Mouse (Mus musculus): ENCODE data around the gene Ccdc13. TPM values are rescaled to one million over a fixed set of nuclear protein-coding genes. Genes with fewer than 3 reads are reported as not detected.

Ccdc13 gene
- total and polyA plus RNA-seq, 3 experiments = not detected

DNA sequence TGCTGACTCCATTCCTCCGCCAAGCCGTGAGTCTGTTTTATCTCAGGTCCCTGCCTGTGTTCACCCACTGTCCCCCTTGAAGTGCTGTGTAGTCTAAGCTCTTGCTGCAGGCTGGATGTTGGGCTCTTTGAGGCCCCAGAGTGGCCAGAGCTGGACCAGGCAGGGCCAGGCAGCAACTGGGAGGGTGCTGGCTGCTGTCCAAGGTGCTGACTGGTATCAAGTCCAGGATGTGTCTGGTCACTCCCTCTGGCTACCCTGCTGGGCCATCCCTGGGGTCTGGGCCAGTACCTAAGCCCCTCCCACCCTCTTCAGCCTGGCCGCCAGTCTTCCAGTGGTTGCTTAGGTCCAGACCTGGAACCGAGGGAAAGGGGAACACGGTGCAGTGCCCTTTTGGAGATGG is 48.1 kb downstream of the Ccdc13 start:
- Histone ChIP-seq H3K9ac (ENCODE audit: control insufficient read depth, low read depth, low read length, poor library complexity, severe bottlenecking) (no peak overlapping the region), H3K79me2 (ENCODE audit: control insufficient read depth, insufficient read depth, low read length, poor library complexity) (no peaks in the 10 kb centered on the region), H3K27me3 (ENCODE audit: control insufficient read depth in 1 of 2, insufficient read depth in 2 of 2, low read length in 2 of 2) (no peaks in the 10 kb centered on the region), H3K4me1 (ENCODE audit: control insufficient read depth in 1 of 2, insufficient read depth in 2 of 2, low read length in 2 of 2) (no peaks in the 10 kb centered on the region), H3K27ac (ENCODE audit: control insufficient read depth, low read depth, low read length) (no peak overlapping the region), H3K9me3 (replicated peaks; ENCODE audit: insufficient read depth, low read length) (no peaks in the 10 kb centered on the region), H3K4me3 (ENCODE audit: control insufficient read depth in 1 of 2, insufficient read depth in 1 of 2, low read depth in 2 of 2, low read length in 2 of 2) (no peak overlapping the region), H3K36me3 (ENCODE audit: control insufficient read depth in 1 of 2, insufficient read depth in 2 of 2, low read length in 2 of 2) (no peaks in the 10 kb centered on the region)
- TF ChIP-seq MAZ (IDR thresholded peaks at IDR 0.05; ENCODE audit: low read depth, low read length) (no peak), JUND (IDR thresholded peaks at IDR 0.05; ENCODE audit: low read depth, low read length) (no peak), USF2 (IDR thresholded peaks at IDR 0.05; ENCODE audit: borderline replicate concordance in 1 of 2, insufficient read depth in 1 of 2, low read depth in 1 of 2, low read length in 2 of 2) (no peak), ETS1 (IDR thresholded peaks at IDR 0.05; ENCODE audit: low read depth, low read length) (no peak), GATA1 (IDR thresholded peaks at IDR 0.05; ENCODE audit: low read depth, low read length) (no peak), POLR2A (IDR thresholded peaks at IDR 0.05; ENCODE audit: control insufficient read depth in 1 of 2, insufficient read depth in 1 of 2, low read depth in 1 of 2, low read length in 2 of 2, poor library complexity in 1 of 2) (no peak), MXI1 (IDR thresholded peaks at IDR 0.05; ENCODE audit: low read depth, low read length) (no peak), CTCF (IDR thresholded peaks at IDR 0.05 in 2 of 3, conservative IDR thresholded peaks at IDR 0.05 in 1 of 3; ENCODE audit: control insufficient read depth in 1 of 3, insufficient read depth in 1 of 3, low read depth in 2 of 3, low read length in 3 of 3, poor library complexity in 1 of 3, severe bottlenecking in 1 of 3) (no peak), SMC3 (IDR thresholded peaks at IDR 0.05; ENCODE audit: low read depth, low read length) (no peak), USF1 (IDR thresholded peaks at IDR 0.05; ENCODE audit: low read depth, low read length) (no peak)
- DNase-seq (ENCODE audit: low read depth, low spot score) = peak; percentile 36

DNA sequence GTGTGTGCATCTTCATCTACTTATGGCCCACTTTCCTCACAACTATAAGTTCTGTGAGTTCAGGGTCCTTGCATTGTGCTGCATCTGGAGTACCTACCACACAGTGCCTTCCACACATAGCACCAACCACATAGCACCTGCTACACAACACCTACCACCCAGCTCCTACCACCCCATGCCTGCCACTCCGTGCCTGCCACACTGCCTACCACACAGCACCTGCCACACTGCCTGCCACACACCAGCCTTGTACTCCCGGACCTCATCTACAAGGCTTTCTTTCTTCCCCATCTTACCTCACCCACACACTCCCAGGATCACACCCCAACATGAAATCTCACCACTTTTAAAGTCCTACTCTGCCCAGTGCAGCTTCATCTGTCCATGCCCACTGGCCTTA is 52.9 kb downstream of the Ccdc13 start:
- Histone ChIP-seq H3K4me1 (ENCODE audit: control insufficient read depth in 1 of 2, insufficient read depth in 2 of 2, low read length in 2 of 2) (no peaks in the 10 kb centered on the region), H3K79me2 (ENCODE audit: control insufficient read depth, insufficient read depth, low read length, poor library complexity) (no peaks in the 10 kb centered on the region), H3K36me3 (ENCODE audit: control insufficient read depth in 1 of 2, insufficient read depth in 2 of 2, low read length in 2 of 2) (no peaks in the 10 kb centered on the region), H3K9ac (ENCODE audit: control insufficient read depth, low read depth, low read length, poor library complexity, severe bottlenecking) (no peak overlapping the region), H3K27ac (ENCODE audit: control insufficient read depth, low read depth, low read length) (no peak overlapping the region), H3K4me3 (ENCODE audit: control insufficient read depth in 1 of 2, insufficient read depth in 1 of 2, low read depth in 2 of 2, low read length in 2 of 2) (no peak overlapping the region), H3K27me3 (ENCODE audit: control insufficient read depth in 1 of 2, insufficient read depth in 2 of 2, low read length in 2 of 2) (no peaks in the 10 kb centered on the region), H3K9me3 (replicated peaks; ENCODE audit: insufficient read depth, low read length) (no peaks in the 10 kb centered on the region)
- DNase-seq (ENCODE audit: low read depth, low spot score) = no peak
- TF ChIP-seq TCF12 (IDR thresholded peaks at IDR 0.05; ENCODE audit: low read depth, low read length) (no peak), CTCF (IDR thresholded peaks at IDR 0.05 in 2 of 3, conservative IDR thresholded peaks at IDR 0.05 in 1 of 3; ENCODE audit: control insufficient read depth in 1 of 3, insufficient read depth in 1 of 3, low read depth in 2 of 3, low read length in 3 of 3, poor library complexity in 1 of 3, severe bottlenecking in 1 of 3) (no peak), UBTF (IDR thresholded peaks at IDR 0.05; ENCODE audit: borderline replicate concordance, insufficient read depth, low read depth, low read length) (no peak), E2F4 (IDR thresholded peaks at IDR 0.05; ENCODE audit: borderline replicate concordance, low read depth, low read length) (no peak), NRF1 (IDR thresholded peaks at IDR 0.05; ENCODE audit: insufficient read depth, low read depth, low read length, poor library complexity, severe bottlenecking) (no peak), MYB (IDR thresholded peaks at IDR 0.05; ENCODE audit: low read depth, low read length) (no peak), TAL1 (IDR thresholded peaks at IDR 0.05; ENCODE audit: low read length) (no peak), NELFE (IDR thresholded peaks at IDR 0.05; ENCODE audit: low read depth, low read length) (no peak), ETS1 (IDR thresholded peaks at IDR 0.05; ENCODE audit: low read depth, low read length) (no peak), USF2 (IDR thresholded peaks at IDR 0.05; ENCODE audit: borderline replicate concordance in 1 of 2, insufficient read depth in 1 of 2, low read depth in 1 of 2, low read length in 2 of 2) (no peak), ELF1 (IDR thresholded peaks at IDR 0.05; ENCODE audit: low read depth, low read length) (no peak), POLR2AphosphoS2 (IDR thresholded peaks at IDR 0.05; ENCODE audit: low read length) (no peak), USF1 (IDR thresholded peaks at IDR 0.05; ENCODE audit: low read depth, low read length) (no peak), JUND (IDR thresholded peaks at IDR 0.05; ENCODE audit: low read depth, low read length) (no peak), GATA1 (IDR thresholded peaks at IDR 0.05; ENCODE audit: low read depth, low read length) (no peak), MAX (IDR thresholded peaks at IDR 0.05; ENCODE audit: low read length) (no peak), HCFC1 (IDR thresholded peaks at IDR 0.05; ENCODE audit: low read depth, low read length) (no peak), CHD2 (IDR thresholded peaks at IDR 0.05; ENCODE audit: low read length) (no peak), MAFK (IDR thresholded peaks at IDR 0.05; ENCODE audit: borderline replicate concordance, low read depth, low read length) (no peak)
